Mouse (Mus musculus): ENCODE results near the gene Sorl1.

DNA sequence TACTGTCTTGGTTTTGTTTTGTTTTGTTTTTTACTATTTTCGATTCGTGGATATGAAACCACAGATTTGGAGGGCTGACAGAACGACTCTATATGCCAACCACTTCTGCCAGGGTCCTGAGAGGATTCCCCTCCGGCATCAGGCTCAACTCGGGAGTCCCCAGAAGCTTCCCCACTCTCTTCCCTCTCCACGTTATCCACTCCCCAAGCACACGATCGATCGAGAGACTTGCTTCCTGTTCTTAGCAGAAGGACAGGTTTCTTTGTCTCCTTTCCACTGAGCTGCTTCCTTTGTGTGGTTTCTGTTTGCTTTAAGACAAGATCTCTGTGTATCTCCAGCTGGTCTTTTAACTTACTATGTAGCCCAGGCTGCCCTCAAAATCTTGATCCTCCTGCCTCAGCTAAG lies 90.0 kb downstream of the Sorl1 start:
- no peak for TF ChIP-seq CTCF (conservative IDR thresholded peaks at IDR 0.05; ENCODE audit: low read length)
- no peak for TF ChIP-seq NANOG (IDR thresholded peaks at IDR 0.05; ENCODE audit: borderline replicate concordance, low read length)
- TF ChIP-seq POU5F1 (IDR thresholded peaks at IDR 0.05; ENCODE audit: borderline replicate concordance, low read length): no peak
